Mouse (Mus musculus): ENCODE measurements around the gene Pias1. TPM values are rescaled to one million over a fixed set of nuclear protein-coding genes. Genes with fewer than 3 reads are reported as not detected.

Pias1 gene
- 92.7 and 96.1 TPM in 2 replicates for total RNA-seq (2015)
- 43.3 and 47.9 TPM in 2 replicates for total RNA-seq (2017)

DNA sequence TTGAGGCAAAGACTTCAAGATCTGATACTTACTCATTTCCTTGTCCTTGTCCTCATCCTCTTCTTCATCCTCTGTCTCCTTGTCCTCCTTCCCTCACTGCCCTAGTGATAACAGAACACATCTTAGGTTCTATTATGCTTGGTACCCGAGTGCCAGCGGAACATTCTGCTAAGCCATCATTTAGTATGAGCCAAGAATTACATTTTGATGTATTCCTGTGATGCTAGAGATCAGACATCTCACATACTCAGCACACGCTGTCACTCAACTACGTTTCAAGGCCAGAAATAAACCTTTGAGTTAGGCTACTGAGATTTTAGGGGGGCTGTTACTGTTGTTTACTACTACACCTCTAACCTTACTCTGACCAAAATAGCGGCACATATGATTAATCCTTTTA, at the start of gene Pias1:
Pias1 (minus strand) TSS at position 101 of the 400 bp plus-strand sequence.
- ATAC-seq (ENCODE audit: poor library complexity, severe bottlenecking) = no peak

DNA sequence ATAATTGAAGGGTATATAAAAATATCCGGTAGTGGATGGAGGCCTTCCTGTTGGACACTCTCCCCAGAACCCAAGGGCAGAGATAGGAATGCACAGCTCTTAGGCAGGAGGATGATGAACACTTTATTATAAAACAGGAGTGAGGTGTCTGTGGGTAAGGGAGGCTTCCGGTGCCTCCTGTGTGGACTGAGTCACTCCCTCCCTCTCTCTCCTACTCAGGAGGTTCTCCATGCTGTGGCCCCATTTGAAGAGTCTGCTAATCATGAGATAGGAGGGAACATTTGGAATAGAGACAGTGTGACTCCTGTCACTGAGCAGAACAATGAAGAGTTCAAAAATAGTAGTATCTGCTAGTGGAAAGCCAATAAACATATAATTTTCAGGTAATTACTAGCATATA, 47.7 kb upstream of the Pias1 start:
- no peak for ATAC-seq (ENCODE audit: poor library complexity, severe bottlenecking)

DNA sequence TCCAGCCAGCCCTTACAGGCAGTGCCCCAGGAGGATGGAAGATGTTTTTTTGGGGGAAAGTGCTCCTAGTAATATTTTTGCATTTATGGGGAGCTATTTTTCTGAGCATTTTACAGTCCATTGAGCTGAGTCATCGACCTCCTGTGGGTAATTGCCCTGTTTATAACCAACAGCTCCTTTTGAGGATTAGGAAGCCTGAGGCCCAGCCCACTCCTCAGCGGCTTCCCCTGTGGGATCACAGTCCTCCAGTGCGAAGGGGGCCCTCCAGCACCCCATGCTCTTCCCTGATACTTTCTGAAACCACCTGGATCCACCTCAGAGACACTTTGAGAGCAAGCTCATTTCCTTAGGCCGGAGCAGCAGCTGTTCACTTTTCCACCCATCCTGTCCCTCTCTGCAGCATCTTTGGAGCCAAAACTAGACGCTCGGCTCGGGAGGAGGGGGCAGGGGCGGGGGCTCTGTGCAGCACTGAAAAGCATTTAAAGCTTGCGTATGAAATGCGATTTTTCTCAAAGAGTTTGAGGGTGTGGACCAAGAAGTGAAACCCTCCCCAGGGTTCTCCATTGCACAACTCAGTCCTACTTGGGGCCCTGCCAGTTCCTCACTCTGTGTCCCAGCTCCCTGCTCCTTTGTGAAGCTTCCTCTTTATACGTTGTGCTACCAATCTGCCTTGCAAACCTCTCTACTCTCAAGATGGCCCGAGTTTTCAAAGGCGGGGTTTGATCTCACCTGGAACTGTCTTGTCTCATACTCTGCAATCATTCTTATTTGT, 43.5 kb upstream of the Pias1 start:
- ATAC-seq (ENCODE audit: poor library complexity, severe bottlenecking) = peak; percentile 97

DNA sequence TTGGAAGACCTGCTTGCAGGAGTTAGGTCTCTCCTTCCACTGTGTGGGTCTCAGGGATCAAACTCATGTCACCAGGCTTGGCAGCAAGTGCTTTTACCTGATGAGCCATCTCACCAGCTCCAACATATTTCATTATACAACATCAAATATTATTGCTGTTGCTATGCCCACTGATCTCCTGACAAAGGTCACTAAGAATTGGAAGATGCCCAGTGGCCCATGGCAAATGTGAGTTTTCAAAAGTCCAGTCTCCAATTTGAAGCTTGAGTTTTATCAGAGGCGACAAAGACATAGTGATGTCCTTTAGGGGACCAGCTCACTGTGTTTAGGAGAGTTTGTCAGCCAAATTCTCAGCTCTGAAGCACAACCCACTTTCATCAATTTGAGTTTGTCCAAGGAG, 34.8 kb upstream of the Pias1 start:
- no peak for ATAC-seq (ENCODE audit: poor library complexity, severe bottlenecking)

DNA sequence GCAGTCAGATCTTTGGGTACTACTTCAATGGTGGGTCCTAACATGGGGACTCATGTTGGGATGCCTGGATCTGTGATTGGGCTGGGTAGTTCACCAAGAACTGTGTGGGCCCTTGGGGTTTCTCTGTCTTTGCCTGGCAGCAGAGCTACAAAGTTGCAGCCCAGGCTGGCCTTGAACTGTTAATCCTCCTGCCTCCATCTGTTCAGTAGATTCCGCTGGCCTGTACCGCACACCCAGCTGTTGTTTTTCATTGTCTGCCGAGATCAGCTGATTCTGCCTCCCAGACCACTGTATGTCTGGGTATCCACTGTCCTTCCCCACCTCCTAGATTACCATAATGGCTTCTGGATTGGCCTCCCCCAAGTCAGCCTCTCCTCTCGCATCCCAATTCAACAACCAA, 19.6 kb upstream of the Pias1 start:
- ATAC-seq (ENCODE audit: poor library complexity, severe bottlenecking) = no peak

DNA sequence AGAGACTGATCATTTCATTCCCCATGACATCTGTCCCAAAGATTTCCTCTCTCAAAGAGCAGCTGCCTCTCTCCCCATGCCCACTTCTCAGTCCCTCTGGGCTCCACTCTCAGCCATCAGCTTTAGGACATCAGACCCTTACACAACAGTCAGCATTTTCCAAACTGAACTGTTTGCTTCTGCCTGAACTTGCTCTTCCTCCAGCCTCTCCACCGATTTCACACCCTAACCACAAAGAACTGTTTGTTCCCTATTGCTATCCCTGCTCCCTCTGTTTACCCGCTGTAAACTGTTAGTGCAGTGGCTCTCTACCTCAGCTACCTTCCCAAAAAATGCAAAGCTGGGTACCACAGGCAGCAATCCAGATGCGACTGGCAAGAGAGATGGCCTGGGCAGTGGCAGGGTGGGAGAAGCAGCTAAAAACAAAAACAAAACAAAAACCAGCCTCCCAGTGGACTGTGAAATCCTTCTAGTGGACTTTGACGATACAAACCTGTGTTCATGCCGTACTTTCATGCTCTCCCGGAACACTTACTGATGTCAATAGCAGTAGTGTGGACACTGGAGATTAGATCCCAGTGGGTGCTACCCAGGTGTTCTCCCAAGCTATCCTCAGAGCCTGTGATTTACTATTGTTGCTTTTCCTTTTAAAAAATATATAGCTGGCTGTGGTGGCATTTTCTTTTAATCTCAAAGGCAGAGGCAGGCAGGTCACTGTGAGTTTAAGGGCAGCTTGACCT, 18.5 kb upstream of the Pias1 start:
- ATAC-seq (ENCODE audit: poor library complexity, severe bottlenecking) = no peak

DNA sequence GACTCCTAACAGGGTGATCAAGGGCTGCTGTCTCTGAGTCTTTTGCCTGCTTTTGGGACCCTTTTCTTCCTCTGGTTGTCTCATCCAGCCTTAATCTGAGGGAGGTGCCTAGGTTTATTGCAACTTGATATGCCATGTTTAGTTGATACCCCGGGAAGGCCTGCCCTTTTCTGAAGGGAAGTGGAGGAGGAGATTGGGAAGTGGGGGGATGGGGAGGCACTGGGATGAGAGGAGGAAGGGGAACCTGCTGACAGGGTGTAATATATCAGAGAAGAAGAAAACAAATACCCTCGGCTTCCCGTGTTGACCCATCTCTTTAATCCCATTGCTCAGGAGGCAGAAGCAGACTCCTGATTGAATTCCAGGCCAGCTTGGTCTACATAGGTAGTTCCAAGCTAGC, 10.8 kb upstream of the Pias1 start:
- no peak for ATAC-seq (ENCODE audit: poor library complexity, severe bottlenecking)

DNA sequence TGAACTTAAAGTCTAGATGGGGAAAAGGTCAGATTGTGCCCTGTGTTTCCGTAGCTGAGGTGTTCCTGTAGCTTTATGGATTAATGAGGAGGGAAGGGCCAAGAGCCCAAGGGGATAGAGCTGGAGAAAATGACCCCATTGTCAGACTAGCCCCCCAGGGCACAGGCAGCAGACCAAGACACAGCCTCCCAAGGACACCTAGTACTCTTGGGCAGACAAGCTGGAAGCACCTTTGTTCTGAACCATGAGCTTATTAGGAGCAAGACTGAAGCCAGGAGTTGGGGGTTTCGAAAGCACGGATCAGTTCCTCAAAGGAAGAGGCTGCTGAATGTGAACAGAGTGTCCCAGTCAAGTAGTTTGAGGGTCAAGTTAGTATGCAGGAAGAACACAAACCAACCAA, 9.9 kb upstream of the Pias1 start:
- no peak for ATAC-seq (ENCODE audit: poor library complexity, severe bottlenecking)

DNA sequence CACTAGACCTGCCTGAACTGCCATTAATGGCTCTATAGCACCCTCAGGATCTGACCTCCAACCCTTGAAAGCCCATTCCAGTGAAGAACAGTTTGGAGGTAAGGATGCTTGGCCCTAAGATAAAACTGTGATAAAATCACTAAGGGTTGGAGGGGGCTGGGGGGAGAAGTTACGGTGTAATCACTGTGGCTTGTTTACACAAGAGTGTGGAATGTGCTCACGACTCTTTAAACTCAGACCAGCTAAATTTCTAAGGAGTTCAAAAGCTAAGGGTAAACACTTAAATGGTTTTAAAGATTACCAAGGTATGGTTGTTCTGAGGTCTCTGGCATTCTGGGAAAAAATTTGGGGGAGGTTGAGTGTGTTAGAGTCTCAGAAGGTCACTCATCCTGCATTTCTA, 7.5 kb upstream of the Pias1 start:
- ATAC-seq (ENCODE audit: poor library complexity, severe bottlenecking) = no peak

DNA sequence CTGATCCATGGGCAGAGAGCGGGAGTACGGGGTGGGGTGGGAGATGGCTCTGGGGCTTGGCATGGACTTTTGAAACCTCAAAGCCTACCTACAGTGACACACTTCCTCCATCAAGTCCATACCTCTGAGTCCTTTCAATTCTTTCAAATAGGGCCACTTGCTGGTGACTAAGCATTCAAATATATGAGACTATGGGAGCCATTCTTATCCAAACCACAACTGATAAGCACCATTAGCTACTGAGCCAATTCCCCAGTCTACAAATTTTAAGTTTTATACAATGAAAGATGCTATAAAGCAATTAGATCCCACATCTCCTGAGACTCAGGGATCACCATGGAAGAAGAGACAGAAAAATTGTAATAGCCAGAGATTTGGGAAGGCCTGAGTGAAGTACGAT, 2.4 kb upstream of the Pias1 start:
- no peak for ATAC-seq (ENCODE audit: poor library complexity, severe bottlenecking)

DNA sequence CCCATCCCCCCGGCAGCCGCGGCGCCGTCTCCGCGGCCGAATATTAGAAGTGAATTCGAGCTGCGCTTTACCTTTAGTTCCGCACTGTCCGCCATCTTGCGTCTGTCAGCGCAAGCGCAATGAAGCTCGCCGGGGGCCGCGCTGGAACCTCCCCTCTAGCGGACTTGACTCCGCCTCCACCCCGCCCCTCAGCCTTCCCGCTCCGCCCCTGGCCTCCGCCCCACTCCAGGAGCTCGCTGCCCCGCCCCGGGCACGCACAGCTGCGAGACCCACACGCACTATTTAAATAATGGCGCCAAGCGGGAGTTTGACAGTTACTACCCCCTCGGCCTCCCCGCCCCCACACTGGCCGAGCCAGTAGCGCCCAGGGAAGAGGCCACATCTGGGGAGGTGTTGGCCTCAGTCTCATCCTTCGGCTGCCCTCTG, 6.9 kb downstream of the Pias1 start:
- ATAC-seq (ENCODE audit: poor library complexity, severe bottlenecking) = peak; percentile 100

DNA sequence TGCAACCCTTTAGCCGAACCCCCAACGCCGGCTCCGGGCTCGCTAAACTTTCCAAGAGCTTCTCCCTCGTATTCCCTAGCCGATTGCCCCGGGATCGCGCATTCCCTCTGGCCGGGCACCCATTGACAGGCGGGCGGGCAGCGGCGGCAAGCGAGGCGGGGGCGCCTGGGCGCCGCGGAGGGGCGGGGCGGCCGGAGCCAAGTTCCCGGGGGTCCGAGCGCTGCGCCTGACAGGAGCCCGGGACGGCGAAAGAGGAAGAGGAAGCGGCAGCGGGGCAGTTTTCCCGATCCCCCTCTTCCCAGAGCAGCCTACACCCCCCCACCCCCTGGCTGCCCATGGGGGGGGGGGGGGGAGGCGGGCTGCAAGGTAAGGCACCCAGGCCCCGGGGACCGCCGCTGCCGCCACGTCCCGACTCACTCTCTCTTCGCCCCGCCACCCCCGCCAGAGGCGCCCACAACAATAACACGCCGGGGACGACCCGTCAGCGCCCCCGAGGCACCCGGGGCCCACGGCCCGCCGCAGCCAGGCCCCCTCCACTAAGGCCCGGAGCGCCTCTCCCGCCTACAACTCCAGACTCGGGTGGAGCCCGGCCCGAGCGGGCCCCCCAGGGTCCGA, 7.5 kb downstream of the Pias1 start:
- 0 out of 2 replicates have a peak, but pooled peaks have one; percentile 10 for ATAC-seq (ENCODE audit: poor library complexity, severe bottlenecking)

DNA sequence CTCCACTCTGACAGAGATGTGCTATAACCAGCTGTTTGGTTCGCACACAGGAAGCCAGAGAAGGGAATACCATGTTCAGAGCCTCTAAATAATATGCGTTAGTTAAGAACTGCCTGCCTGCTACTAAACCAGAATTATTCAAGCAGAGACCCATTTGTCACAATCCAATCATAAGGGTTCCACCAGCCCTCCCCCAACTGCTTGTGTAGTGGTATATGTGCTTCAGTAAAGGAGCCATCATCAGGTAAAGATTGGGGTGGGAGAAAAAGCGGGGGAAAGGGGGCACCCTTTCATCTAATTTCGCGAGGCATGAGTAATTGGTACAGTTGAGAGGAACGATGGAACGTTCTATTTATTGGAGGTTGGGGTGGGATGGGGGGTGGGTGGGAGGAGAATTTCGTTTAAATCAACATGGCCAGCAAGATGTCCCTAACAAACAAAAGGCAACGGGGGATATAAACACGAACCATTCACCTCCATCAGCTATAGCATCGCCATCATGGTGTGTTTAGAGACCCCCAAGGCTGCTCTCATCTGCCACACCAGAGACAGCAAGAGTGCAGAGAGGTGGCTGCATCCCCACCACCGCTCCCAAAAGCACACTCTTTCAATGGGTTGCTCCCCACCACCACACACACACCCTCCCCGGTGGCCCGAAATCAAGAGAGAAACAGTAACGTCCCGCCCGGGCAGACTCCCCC, 8.1 kb downstream of the Pias1 start:
- no peak for ATAC-seq (ENCODE audit: poor library complexity, severe bottlenecking)

DNA sequence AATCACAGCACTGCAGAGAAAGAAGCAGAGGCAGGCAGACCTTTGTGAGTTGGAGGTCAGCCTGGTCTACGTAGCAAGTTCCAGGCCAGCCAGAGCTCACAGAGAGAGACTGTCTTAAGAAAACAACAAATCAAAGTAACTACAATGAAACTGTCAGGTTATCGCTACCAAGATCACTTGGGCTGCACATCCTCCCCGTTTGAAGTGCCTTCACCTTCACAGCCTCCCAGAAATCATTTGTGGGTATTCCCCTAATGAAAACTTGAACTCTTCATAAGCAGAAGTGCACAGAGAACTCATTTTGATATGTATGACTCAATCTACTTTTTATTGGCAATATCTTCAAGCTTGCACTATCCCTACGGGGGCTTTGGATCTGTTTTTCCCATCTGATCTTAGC, 10.6 kb downstream of the Pias1 start:
- ATAC-seq (ENCODE audit: poor library complexity, severe bottlenecking) = no peak

DNA sequence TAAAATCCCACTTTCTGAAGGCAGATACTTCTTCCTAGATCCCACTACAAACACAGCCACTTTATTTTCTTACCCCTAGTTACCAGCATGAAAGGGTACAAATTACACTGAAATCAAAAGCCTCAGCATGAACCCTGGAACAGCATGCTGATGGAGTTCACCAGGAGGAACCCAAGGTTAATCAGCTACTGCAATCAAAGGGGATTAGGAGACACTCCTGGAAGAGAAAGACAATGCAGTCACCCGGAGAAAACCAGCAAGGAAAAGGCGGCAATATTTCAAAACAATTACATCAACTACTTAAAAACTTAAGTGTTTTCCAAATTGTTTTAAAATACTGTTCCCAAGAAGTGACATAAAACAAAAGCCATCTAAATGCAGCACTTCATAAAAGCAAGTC, 11.9 kb downstream of the Pias1 start:
- ATAC-seq (ENCODE audit: poor library complexity, severe bottlenecking) = no peak

DNA sequence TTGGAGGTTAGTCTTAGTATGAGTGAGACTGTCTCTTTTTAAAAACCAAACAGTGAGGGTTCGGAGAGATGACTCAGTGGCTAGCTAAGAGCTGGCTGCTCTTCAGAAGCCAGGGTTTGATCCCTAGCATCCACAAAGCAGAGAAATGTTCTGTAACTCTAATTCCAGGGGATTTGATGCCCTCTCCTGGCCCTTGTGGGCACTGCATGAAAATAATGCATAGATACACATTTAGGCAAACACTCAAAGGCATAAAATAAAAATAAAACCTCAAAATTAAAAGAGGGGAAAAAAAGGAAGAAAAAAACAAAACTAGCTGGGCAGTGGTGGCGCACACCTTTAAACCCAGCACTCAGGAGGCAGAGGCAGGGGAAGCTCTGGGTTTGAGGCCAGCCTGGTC, 13.3 kb downstream of the Pias1 start:
- ATAC-seq (ENCODE audit: poor library complexity, severe bottlenecking) = peak; percentile 33; the same call in 1 of the 2 replicates

DNA sequence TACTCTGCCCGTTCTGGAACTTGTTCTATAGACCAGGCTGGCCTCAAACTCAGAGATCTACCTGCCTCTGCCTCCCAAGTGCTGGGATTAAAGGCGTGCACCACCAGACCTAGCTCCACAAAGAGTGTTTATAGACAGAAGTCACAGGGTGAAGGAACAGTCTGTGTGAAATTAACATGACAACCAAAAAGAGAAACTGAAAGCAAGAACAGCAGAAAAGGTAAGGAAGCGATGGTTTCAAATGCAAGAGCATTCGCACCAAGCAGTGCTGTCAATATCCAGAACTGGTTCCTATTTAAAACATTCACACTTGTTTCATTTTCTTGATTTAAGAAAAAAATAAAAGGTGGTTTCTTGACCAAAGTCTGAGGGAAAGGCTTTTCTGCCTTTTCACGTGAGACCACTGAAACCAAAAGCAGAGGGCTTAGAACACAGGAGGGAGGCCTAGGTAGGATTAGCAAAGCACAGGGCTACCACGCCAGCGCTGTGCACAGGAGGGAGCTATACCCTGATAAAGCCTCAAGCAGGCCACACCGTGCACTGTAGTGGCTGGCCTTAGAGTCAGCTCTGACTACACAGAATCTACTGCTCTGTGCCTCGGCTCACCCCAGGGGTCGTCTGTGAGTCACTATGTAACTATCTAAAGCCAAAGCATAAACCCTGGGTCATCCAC, 15.5 kb downstream of the Pias1 start:
- peak; percentile 76 for ATAC-seq (ENCODE audit: poor library complexity, severe bottlenecking)

DNA sequence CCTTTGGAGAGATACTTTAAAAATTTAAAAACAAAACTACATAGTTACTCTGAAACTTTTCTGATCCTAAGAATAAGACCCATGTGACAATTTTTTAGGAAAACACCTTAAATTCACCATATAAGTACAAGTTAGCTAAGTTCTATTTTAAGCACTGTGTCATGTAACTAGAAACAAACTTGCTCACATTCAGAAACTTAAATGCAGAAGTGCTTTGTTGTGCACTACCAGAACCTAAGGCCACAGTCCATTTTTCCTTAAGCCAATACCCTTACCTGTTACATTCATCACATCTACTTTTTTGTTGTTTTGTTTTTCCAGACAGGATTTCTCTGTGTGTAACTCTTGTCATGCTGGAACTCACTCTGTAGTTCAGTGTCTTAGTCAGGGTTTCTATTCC, 17.4 kb downstream of the Pias1 start:
- no peak for ATAC-seq (ENCODE audit: poor library complexity, severe bottlenecking)

DNA sequence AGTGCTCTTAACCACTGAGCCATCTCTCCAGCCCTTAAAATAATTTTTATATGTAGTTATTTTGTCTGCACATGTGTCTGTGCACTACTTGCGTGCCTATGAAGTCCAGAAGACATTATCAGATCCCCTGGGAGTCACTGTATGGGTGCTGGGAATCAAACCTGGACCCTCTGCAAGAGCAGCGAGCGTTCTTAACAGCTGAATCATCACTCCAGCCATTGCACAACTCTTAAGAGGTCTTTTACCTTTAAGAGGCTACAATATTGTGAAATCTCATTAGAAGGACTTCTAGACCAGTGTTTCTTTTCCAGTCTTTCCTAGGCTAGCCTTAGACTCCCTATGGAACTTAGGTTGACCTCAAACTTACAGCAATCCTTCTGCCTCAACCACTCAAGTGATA, 21.7 kb downstream of the Pias1 start:
- ATAC-seq (ENCODE audit: poor library complexity, severe bottlenecking) = 0 out of 2 replicates have a peak, but pooled peaks have one; percentile 27

DNA sequence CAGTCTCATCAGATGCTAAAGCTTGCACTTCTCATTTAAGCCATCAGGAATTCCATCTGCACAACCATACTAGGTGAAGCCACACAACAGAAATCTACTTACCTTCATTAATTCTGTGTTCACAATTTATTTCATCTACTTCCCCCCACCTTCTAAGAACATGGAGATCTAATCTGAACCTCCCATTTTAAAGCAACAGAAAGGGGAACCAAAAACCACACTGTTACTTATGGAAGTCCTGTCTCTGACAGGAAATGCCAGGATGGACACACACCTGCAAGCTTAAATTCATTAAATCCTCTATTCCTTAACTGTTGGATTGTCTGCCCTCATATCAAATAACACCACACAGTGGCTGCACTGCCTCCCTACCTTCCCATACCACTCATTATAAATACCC, 35.0 kb downstream of the Pias1 start:
- peak; percentile 72 for ATAC-seq (ENCODE audit: poor library complexity, severe bottlenecking)

DNA sequence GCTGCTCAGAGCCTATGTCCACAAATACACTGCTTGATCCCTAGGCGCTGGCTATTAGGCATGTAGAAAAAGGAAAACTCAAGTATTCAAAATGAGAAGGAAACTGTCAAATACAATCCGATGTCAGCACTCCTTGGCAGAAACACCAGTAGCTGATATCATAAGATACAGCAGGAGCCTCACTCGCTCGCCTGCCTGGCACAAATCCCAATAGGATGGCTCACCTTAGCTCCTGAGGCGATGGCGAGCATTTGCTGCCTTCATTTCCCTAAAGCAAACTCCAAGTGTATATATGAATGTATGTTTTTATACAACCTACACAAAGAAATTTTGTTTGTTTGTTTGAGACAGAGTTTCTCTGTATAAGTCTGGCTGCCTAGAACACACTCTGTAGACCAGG, 42.4 kb downstream of the Pias1 start:
- no peak for ATAC-seq (ENCODE audit: poor library complexity, severe bottlenecking)
